Mouse (Mus musculus): ENCODE results near the gene Agbl2.

The Agbl2 gene

GRCm38 (mm10) chr2:90870136-90870601 lies 87.6 kb downstream of the Agbl2 start:
- DNase-seq (ENCODE audit: low read depth, low spot score), result no peak

GRCm38 (mm10) chr2:90871180-90871961 lies 88.8 kb downstream of the Agbl2 start:
- no peak for DNase-seq (ENCODE audit: low read depth, low spot score)

GRCm38 (mm10) chr2:90874025-90874424 lies 91.5 kb downstream of the Agbl2 start:
- no peak for DNase-seq (ENCODE audit: low read depth, low spot score)

DNA sequence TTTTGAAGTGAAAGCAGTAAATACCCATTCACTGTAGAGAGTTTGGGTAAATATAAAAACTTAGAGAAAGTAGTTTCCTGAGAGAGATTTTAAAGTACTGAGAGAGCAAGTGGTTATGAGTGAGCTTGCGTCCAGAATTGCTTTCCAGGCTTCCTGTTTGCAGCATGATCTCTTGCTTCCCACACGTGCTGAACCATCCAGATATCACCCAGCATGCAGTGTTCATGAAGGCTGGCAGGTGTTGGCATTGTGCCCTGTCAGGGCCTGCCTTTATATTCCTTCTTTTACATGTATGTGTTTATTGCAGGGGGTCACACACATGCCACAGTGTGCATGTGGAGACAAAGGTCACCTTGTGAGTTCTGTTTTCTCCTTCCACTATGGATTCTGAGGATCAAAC lies 92.7 kb downstream of the Agbl2 start:
- DNase-seq (ENCODE audit: low read depth, low spot score), result no peak

DNA sequence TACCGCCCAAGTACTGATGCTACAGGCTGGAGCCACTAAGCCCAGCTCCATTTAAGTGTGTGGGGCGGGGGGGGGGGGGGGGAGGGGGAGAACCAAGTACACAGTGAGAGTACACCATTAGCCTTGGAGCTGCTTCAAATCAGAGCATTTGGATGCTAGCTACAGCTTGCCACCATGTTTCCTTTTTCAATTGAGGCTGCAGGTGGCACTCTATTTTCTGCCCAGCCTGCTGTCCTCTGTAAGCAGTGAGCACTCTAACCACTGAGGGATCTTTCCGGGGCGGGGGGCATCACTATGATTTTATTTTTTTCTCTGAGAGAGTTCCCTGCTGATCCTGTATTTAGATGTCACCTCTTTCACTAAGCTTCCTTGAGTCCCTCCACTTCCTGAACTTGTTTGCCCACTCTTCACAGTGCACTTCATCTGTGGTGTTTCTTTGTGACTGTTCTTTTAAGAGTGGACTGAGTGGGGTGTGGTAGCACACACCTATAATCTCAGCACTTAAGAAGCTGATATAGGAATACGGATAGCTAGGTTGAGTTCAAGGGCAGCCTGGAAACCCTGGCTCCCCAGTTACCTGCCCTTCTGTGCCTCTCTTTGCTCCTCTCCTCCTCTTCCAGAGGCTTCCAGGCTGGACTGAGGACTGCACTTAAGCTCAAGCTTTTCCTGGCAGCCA lies 95.2 kb downstream of the Agbl2 start:
- no peak for DNase-seq (ENCODE audit: low read depth, low spot score)

GRCm38 (mm10) chr2:90879419-90879818 lies 96.9 kb downstream of the Agbl2 start:
- DNase-seq (ENCODE audit: low read depth, low spot score), result no peak

- no peak for DNase-seq (ENCODE audit: low read depth, low spot score)
Observed at GRCm38 (mm10) chr2:90880144-90880785, 97.7 kb downstream of the Agbl2 start.

- no peak for DNase-seq (ENCODE audit: low read depth, low spot score)
Observed at GRCm38 (mm10) chr2:90881824-90882223, 99.3 kb downstream of the Agbl2 start.
